Mouse (Mus musculus): ENCODE measurements around the gene St7.

GRCm38 (mm10) chr6:17705973-17706372, 13.2 kb downstream of the St7 start:
- TF ChIP-seq CTCF (IDR thresholded peaks at IDR 0.05; ENCODE audit: extremely low read depth, insufficient read depth, insufficient read length, insufficient replicate concordance) (no peak), POLR2A (IDR thresholded peaks at IDR 0.05; ENCODE audit: low read depth, low read length) (no peak)
